Mouse (Mus musculus) intestine, postnatal 0 days (tissue): ENCODE results near the gene Rassf3. TPM values are rescaled to one million over a fixed set of nuclear protein-coding genes. Genes with fewer than 3 reads are reported as not detected.

Experiments used
- ATAC-seq: fragments of 200-750 bp; cut with Nextera tagmentation; 2 replicates; pipeline ENCODE4 v1.8.0; 2017; ENCODE audit warnings: mild to moderate bottlenecking, moderate TSS enrichment, moderate library complexity
- H3K27ac ChIP-seq: fragments of 300-500 bp; sonication (generic); 2 replicates; pipeline ENCODE4 v1.5.1; 2014; ENCODE audit warnings: mild to moderate bottlenecking, low read depth, low read length, moderate library complexity
- H3K27me3 ChIP-seq: fragments of 300-500 bp; sonication (generic); replicated peaks from 2 replicates; pipeline ENCODE4 v1.6.1; 2014; ENCODE audit warnings: low read length, mixed read lengths; ENCODE audit not compliant: control insufficient read depth, insufficient read depth
- H3K36me3 ChIP-seq: fragments of 300-500 bp; sonication (generic); 2 replicates; pipeline ENCODE4 v1.6.1; 2014; ENCODE audit warnings: mild to moderate bottlenecking, moderate library complexity; ENCODE audit not compliant: control insufficient read depth, insufficient read depth
- H3K4me1 ChIP-seq: fragments of 300-500 bp; sonication (generic); replicated peaks from 2 replicates; pipeline ENCODE4 v1.6.1; 2014; ENCODE audit warnings: antibody characterized with exemption, low read length, mixed read lengths; ENCODE audit not compliant: control insufficient read depth, insufficient read depth
- H3K4me2 ChIP-seq: fragments of 300-500 bp; sonication (generic); replicated peaks from 2 replicates; pipeline ENCODE4 v1.6.1; 2014; ENCODE audit warnings: low read depth, mild to moderate bottlenecking, moderate library complexity
- H3K4me3 ChIP-seq: fragments of 300-500 bp; sonication (generic); 2 replicates; pipeline ENCODE4 v1.5.1; 2014; ENCODE audit warnings: low read depth, low read length
- H3K9ac ChIP-seq: fragments of 300-500 bp; sonication (generic); 2 replicates; pipeline ENCODE4 v1.6.1; 2014; ENCODE audit warnings: mild to moderate bottlenecking, low read depth, low read length
- H3K9me3 ChIP-seq: fragments of 300-500 bp; sonication (generic); 2 replicates; pipeline ENCODE4 v1.6.1; 2016; ENCODE audit warnings: mixed run types; ENCODE audit not compliant: control insufficient read depth
- CTCF ChIP-seq: sonication (generic); IDR thresholded peaks from 2 replicates; pipeline ENCODE4 v1.5.1; 2016; ENCODE audit warnings: low read depth, mild to moderate bottlenecking, control low read depth, antibody characterized with exemption, moderate library complexity
- WGBS: fragments of 180-500 bp; shearing (Covaris S2); extraction: QIAGEN DNeasy Blood & Tissue Kit; methylation state at CpG from one replicate; pipeline ENCODE4 v1.1.7; 2014; 5-methylcytosine and 5-hydroxymethylcytosine counted together
- polyA plus RNA-seq: library from polyadenylated mRNA; unstranded; fragments of >200 nt; fragmentation: Nextera tagmentation; extraction: Ambion mirVana; gene quantifications from 2 replicates; pipeline ENCODE4 v1.2.1, GENCODE M21; 2015

The Rassf3 gene
- polyA plus RNA-seq, 1 experiment from 2014 or later, result 16.7 TPM

DNA sequence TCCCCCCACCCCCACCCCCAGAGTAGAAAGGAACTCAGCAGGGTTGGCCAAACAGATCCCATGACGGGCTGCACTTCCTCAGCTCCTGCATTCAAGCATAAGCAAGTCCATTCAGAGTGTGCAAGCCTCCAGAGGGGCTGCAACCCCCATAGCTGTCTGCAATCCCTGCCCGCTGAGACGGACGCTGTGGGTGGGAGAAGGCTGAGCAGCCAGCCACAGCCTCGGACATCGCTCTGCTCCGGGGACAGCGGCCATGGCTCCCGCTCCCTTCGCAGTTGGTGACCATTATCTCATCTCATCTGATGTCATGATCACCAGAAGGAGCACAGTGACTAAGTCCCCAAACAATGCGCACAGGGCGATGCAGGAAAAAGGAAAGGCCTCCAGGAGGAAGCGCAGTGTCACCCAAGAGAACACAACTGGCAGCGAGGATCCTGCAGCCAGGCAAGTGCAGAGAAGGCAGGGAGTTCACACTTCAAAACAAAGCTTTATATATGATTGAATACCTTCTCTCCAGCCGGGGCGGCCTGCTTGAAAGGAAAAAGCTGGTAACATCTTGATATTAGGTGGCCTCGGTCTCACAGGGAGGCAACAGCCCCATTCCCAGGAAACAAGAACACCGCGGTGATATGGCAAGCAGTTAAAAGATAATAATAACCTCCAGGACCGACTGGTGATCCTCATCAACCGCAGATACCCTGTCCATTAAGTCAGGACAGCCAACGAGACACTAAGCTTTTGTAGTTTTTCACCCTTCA is 14.6 kb downstream of the Rassf3 start:
- Histone ChIP-seq H3K27ac (peak overlapping the region; percentile 60), H3K27me3 (no peaks in the 10 kb centered on the region), H3K4me3 (no peak overlapping the region), H3K36me3 (0 out of 2 replicates have a peak, but pooled peaks cover 11% of the 10 kb centered on the region), H3K4me2 (0 out of 2 replicates have a peak overlapping the region, but pooled peaks have one; percentile 35), H3K9ac (peak overlapping the region; percentile 0; the same call in 1 of the 2 replicates), H3K4me1 (peaks cover 15% of the 10 kb centered on the region), H3K9me3 (no peaks in the 10 kb centered on the region)
- ATAC-seq, result no peak
- WGBS, result 38% methylated on average over 22 of the region's 22 CpGs
- peak; percentile 20; the same call in 1 of the 2 replicates for TF ChIP-seq CTCF

DNA sequence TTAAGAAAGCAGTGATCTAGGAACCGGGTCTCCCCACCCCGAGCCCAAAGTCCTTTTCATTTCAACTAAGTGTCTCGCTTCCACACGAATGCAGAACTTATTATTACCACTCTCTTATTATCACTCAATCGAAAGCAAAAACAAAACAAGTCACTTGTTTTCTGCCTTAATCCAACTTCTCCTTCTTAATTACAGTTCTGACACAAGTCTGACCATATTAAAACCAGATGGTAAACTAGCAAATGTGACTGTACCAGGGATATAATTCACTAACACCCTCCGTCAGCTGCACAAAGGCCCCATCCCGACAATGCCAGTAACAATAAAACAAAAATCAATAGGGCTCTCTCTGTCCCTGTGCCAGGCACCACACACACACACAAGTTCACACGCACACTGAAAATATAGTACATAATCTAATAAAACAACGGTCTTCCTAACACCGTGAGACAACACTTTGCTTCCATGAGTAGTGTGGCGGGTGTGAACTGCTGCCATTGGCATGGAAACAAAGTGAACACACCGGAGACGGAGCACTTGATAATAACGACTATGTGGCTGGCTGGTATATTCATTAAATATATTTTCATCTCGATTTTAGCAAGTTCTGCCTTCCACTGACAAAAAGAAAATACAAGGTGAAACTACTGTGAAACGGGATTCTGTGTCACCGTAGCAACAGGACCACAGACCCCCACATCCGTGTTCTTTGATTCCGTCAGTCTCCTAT is 16.9 kb downstream of the Rassf3 start:
- Histone ChIP-seq H3K4me2 (peak overlapping the region; percentile 25; the same call in 1 of the 2 replicates), H3K4me3 (no peak overlapping the region), H3K4me1 (peaks cover 15% of the 10 kb centered on the region), H3K9me3 (no peaks in the 10 kb centered on the region), H3K27me3 (no peaks in the 10 kb centered on the region), H3K36me3 (0 out of 2 replicates have a peak, but pooled peaks cover 11% of the 10 kb centered on the region), H3K27ac (no peak overlapping the region), H3K9ac (no peak overlapping the region)
- TF ChIP-seq CTCF, result no peak
- 52% methylated on average over 19 of the region's 19 CpGs for WGBS
- no peak for ATAC-seq

DNA sequence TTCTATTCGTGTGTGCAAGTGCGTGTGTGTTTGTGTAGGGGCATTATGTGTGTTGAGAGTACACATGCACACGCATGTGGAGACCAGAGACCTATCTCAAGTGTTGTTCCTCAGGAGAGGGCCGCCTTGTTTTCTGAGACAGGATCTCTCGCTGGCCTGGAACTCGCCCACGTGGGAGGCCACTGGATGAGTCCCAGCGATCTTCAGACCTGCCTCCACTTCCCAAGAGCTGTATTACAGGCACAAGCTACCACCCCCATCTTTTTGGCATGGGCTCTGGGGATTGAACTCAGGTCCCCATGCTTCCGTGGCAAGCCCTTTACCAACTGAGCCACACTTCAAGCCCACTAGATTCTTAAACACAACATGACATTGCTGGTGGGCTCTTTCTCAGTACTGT is 17.7 kb downstream of the Rassf3 start:
- H3K4me3 ChIP-seq, result no peak overlapping the region
- TF ChIP-seq CTCF, result no peak
- H3K27me3 ChIP-seq, result no peaks in the 10 kb centered on the region
- no peaks in the 10 kb centered on the region for H3K9me3 ChIP-seq
- peaks cover 15% of the 10 kb centered on the region for H3K4me1 ChIP-seq
- no peak overlapping the region for H3K9ac ChIP-seq
- H3K27ac ChIP-seq, result no peak overlapping the region
- H3K36me3 ChIP-seq, result 0 out of 2 replicates have a peak, but pooled peaks cover 11% of the 10 kb centered on the region
- no peak for ATAC-seq
- WGBS, result 69% methylated on average over 9 of the region's 9 CpGs
- no peak overlapping the region for H3K4me2 ChIP-seq

DNA sequence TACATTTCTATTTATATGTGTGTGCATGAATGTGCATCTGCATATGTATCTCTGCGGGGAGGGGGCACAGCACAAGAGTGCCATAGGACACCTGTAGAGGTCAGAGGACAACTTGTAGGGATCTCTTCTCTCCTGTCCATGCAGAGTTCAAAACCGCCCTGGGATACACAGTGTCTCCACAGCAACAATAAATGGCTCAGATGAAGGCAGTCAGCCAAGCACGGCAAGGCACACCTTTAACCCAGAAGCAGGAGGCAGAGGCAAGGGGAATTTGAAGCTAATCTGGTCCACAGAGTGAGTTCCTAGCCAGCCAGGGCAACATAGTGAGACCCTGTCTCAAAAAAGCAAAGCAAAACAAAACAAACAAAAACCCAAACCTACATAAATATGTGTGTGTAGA is 18.8 kb downstream of the Rassf3 start:
- Histone ChIP-seq H3K9me3 (no peaks in the 10 kb centered on the region), H3K27me3 (no peaks in the 10 kb centered on the region), H3K4me3 (no peak overlapping the region), H3K27ac (peak overlapping the region; percentile 50; the same call in 1 of the 2 replicates), H3K4me2 (no peak overlapping the region), H3K9ac (no peak overlapping the region), H3K4me1 (peaks cover 13% of the 10 kb centered on the region), H3K36me3 (0 out of 2 replicates have a peak, but pooled peaks cover 5% of the 10 kb centered on the region)
- 50% methylated on average over 3 of the region's 3 CpGs for WGBS
- ATAC-seq, result no peak
- no peak for TF ChIP-seq CTCF

DNA sequence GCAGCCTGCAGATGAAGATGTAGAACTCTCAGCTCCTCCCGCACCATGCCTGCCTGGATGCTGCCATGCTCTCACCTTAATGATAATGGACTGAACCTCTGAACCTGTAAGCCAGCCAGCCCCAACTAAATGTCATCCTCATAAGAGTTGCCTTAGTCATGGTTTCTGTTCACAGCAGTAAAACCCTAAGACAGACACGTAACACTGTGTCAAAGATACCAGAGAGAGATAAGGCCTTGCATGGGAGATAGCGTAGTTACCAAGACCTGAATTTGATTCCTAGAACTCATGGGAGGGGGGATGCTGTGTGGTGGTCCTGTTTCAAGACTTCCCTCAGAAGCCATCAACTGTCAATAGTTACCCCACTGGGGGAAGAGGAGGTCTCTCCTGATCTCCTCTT is 20.6 kb downstream of the Rassf3 start:
- Histone ChIP-seq H3K4me2 (0 out of 2 replicates have a peak overlapping the region, but pooled peaks have one; percentile 24), H3K9ac (no peak overlapping the region), H3K27me3 (no peaks in the 10 kb centered on the region), H3K36me3 (peaks cover 3% of the 10 kb centered on the region; the same call in 1 of the 2 replicates), H3K4me1 (0 out of 2 replicates have a peak, but pooled peaks cover 11% of the 10 kb centered on the region), H3K27ac (peak overlapping the region; percentile 73), H3K9me3 (no peaks in the 10 kb centered on the region), H3K4me3 (no peak overlapping the region)
- 40% methylated on average over 3 of the region's 3 CpGs for WGBS
- peak; percentile 64 for ATAC-seq
- no peak for TF ChIP-seq CTCF
